Mouse (Mus musculus): ENCODE data around the gene Phf24.

Phf24 gene

DNA sequence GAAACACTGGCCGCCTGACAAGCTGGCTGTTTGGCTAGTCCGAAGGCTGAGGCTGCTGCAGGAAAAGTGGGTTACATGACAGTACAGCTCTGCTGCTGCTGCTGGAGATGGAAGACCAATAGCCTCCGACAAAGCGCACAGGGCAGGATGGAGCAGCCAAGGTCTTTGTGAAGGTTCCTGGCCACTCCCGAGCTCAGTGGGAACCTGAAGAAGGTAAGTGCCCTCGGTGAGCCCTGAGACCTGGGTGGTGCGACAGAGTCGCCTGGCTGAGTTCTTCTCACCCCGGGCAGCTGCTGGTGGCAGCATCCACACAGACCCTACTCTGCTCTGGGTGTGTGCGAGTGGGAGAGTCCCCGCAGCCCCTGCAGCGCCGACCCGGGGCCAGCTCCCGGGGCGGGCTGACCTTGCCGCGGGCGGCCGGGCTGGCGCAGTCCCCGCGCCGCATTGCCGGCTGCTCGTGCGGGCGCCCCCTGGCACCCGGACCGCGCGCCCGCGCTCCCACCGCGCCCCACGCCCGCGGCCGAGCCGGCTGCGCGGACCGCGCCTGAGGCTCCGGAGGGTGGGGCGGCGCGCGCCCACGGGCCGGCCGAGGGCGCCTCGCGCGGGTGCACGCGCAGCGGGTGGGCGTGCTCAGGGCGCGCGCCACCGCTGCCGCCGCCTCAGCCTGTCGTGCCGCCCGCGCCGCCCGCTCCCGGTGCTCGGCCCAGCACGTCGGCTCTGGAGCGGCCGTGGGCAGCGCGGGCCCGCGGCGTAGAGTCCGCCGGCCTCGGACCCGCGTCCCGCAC is at the start of gene Phf24:
TSS of gene Phf24 (plus strand) at position 44 of the 785 bp plus-strand sequence.
- DNase-seq (ENCODE audit: low spot score in 2 of 2), result no peak

GRCm38 (mm10) chr4:42867390-42867789 is 49.1 kb upstream of the Phf24 start:
- no peak for DNase-seq (ENCODE audit: low spot score in 2 of 2)

GRCm38 (mm10) chr4:42868193-42868592 is 48.3 kb upstream of the Phf24 start:
- DNase-seq (ENCODE audit: low spot score in 2 of 2), result no peak

GRCm38 (mm10) chr4:42870748-42871147 is 45.7 kb upstream of the Phf24 start:
- no peak for DNase-seq (ENCODE audit: low spot score in 2 of 2)

- DNase-seq (ENCODE audit: low spot score in 2 of 2), result no peak
Observed at GRCm38 (mm10) chr4:42872151-42872550, 44.3 kb upstream of the Phf24 start.

GRCm38 (mm10) chr4:42872746-42873435 is 43.6 kb upstream of the Phf24 start:
- DNase-seq (ENCODE audit: low spot score in 2 of 2), result no peak

- DNase-seq (ENCODE audit: low spot score in 2 of 2), result no peak
Observed at GRCm38 (mm10) chr4:42874134-42874533, 42.3 kb upstream of the Phf24 start, which contains the start of gene Fam205c. Fam205c (minus strand) TSS chr4:42874234.

DNA sequence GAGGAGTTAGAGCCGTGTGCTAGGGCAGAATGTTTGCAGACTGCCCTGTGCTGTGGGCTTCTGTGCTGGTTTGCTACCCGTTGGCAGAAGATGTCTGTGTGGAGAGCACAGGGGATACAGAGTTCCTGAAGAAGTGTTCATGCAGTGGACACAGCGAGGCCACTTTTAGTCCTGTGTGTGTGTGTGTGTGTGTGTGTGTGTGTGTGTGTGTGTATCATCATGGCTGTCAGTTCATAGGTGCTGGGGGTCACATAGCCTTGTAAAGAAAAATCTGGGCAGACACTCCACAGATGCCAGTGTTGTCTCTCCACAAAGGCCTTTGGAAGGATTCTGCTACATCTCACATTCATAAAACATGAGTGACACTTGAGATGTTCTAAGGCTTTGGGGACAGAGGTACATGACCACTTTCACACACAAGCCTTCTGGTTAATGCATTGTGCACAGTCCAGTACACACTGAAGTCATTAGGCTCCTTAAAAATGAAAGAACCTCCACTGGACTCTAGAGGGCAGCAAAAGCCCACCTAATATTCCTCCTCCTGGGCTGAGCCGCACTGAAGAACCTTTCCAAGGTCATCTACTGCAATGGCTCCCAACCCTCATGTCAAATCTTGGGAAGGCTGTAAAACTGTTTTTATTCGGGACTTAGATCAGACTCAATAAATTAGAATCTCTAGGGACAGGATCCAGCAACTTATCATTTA is 39.7 kb upstream of the Phf24 start:
- DNase-seq (ENCODE audit: low spot score in 2 of 2), result peak in 1 of 2 experiments; percentile 48

DNA sequence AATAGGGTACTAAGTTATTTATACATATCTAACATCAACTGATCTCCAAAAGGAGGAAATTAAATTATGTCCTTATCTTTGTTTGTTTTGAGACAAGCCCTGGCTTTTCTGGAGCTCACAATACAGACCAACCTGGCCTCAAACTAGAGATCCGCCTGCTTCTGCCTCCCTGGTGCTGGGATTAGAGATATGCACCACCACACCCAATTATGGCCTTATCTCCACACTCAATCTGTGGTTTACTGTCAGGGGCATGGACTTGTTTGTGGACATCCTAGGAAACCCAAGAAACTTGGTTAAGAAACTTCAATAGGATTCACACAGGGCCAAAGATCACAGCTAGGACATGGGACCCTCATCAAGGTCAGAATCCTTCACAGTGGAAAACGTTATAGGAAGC is 38.8 kb upstream of the Phf24 start:
- DNase-seq (ENCODE audit: low spot score in 2 of 2), result no peak

DNA sequence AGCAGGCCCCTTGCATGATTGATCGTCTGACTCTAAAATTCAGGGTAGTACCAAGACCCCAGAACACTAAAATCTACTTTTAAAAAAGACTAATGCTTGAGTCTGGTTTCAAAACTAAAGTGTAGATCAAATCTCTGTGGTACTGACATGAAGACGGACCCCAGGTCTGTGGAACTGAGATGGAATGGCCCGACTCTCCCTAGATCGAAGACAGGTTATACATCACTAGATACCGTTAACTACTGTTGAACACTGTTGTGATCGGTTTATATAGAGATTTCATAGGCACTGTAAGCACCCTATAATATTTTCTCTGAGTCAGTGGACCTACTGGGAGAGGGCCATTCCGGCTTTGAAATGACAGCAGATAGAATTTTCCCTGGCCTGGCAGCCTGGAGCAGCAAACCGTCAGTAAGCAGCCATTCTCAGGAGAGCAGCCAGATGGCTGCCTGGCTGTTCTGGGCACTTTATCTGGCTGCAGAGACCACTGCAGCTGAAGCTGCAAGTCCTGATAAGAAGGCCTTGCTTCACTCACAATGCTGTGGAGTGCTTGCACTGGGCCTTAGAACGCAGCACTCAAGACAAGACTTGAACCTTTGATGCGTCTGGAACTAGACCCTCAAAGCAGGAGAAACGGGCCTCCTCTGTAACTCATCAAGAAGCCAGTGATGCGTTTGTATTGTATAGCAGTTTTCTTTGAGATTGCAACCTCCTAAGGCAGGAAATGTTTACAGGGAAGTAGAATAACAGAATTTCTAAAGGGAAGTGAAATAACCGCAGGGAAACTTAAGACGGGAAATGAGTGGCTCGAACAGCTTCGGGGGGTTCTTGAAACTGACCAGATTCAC is 36.4 kb upstream of the Phf24 start:
- DNase-seq (ENCODE audit: low spot score in 2 of 2), result no peak

DNA sequence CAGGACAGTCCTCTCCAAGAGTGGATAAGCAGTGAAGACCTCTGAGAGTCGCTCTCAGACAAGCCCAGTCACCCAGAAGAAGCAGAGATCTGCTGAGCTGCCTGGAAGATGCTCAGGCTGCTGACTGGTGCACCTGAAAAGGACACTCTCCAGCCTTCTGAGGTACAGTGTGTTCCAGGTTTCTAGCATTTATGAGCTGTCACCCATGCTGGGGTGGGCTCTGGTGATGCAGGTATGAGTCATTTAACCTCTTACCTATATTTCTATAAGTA is 35.8 kb upstream of the Phf24 start:
- no peak for DNase-seq (ENCODE audit: low spot score in 2 of 2)

DNA sequence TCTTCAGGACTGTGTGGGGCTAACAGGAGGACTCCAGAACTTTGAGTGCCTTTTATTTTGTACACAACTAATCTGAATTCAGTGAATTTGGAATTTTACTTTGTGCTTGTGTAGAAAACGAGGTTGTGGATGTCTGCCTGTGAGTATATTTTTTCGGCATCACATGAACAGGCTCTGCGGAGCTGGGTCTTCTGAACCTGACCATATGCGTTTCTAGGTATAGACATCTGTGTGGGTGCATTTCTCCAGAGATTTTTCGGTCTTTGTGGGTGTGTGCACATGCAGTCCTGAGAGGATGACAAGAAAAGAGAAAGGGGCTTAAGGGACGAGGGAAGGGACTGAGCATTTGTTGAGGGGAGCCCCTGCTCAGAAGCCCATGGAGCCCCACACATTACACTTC is 29.5 kb upstream of the Phf24 start:
- DNase-seq (ENCODE audit: low spot score in 2 of 2), result peak; percentile 45 to 71

GRCm38 (mm10) chr4:42888806-42889205 is 27.7 kb upstream of the Phf24 start:
- DNase-seq (ENCODE audit: low spot score in 2 of 2), result no peak

GRCm38 (mm10) chr4:42891176-42891575 is 25.3 kb upstream of the Phf24 start:
- no peak for DNase-seq (ENCODE audit: low spot score in 2 of 2)

DNA sequence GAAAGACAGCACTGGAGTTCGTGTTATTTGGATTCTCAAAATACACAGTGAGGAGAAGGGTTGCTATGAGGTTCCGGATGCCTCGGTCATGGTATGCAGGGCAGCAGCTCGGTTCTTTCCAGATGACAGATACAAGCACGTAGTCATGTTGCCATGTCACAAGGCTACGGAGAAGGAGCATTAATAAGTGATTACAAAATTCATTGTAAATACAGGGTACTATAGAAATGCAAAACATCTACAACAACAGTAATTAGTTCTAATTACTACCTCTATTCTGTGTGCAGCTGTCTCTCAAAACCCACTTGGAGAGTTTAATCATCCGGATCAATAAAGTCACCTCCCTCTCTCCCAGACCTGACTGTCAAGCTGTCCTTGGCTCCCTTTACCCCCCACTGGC is 21.3 kb upstream of the Phf24 start:
- no peak for DNase-seq (ENCODE audit: low spot score in 2 of 2)

GRCm38 (mm10) chr4:42898914-42899313 is 17.5 kb upstream of the Phf24 start:
- no peak for DNase-seq (ENCODE audit: low spot score in 2 of 2)

GRCm38 (mm10) chr4:42900878-42901277 is 15.6 kb upstream of the Phf24 start:
- peak; percentile 63 to 80 for DNase-seq (ENCODE audit: low spot score in 2 of 2)

DNA sequence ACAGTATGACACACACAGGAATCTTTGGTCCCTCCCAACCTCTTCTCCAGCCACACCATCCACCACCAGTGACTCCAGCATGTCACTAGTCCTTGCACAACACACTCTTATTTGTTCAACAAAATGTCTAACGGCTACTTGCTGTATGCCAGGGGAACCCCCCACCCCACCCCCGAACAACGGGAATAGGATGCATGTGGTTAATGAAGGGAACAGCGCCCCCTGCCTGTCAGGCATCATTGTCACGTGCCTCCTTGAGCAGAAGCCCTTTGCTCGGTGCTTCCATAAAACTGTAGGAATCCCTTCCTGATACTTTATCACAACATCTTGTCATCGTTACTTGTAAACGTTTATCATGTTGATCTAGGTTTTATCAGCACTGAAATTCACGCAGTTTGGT is 14.3 kb upstream of the Phf24 start:
- no peak for DNase-seq (ENCODE audit: low spot score in 2 of 2)

DNA sequence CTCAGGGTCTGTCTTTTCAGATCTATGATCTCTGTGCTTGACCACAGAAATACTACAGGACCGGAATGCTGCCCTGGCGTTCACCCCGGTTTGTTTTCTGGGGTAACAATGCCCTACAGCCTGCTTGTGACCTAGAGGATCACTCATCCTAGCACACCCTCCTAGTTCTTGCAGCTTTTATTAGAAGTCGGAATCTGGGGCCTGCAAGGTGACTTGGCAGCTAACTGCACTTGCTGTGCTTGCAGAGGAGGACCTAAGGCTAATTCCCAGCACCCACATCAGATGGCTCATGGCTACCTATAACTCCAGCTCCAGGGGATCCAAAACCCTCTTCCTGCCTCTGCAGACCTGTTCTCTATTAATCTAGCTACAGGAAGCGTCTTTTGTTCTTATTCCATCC is 13.7 kb upstream of the Phf24 start:
- no peak for DNase-seq (ENCODE audit: low spot score in 2 of 2)

DNA sequence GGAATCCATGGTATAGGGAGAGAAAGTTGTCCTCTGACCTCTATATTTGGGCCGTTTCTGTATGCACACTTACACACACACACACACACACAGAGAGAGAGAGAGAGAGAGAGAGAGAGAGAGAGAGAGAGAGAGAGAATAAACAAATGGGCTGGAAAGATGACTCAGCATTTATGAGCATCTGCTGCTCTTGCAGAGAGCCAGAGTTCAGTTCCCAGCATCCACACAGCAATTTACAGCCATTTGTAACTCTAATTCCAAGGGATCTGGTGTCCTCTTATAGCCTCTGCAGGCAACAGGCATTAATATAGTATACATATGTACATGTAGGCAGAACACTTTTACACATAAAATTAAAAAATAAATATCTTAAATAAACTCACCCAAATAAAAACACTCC is 12.5 kb upstream of the Phf24 start:
- DNase-seq (ENCODE audit: low spot score in 2 of 2), result no peak

DNA sequence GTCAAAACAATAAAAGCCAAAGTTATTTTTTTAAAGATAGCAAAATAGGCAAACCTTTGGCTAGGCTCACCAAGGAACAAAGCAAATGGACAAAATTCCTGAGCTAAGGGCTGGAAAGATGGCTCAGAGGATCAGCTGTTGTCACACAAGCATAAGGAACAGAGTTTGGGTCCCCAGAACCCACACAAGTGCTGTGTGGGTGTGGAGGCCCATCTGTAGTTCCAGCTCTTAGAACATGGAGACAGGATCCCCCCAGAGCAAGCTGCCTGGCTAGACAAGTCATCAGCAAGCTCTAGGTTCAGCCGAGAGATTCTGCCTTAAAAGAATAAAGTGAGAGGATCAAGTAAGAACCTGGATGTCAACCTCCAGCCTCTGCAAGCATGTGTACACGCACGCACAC is 11.9 kb upstream of the Phf24 start:
- DNase-seq (ENCODE audit: low spot score in 2 of 2), result no peak

DNA sequence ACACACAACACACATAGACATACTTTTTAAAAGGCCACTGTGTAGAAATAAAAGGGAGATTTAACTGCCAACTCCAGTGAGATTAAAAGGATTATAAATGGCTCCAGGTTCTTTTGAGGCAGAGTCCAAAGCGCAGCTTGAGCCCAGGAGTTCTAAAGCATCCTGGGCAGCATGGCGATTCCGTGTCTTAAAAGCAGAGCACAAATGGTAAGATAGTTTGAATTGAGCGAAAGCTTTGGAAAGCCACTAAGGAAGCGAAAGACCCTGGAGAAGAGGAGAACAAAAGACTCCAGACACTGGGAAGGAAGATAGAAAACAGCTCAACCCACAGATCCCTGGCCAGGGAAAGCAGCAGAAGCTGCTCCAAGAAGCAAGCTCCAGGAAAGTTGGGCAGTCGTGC is 11.5 kb upstream of the Phf24 start:
- no peak for DNase-seq (ENCODE audit: low spot score in 2 of 2)

Measured in right cerebral cortex, postnatal 36 days (tissue).